Mouse (Mus musculus): Measurements from ENCODE around the gene Cdk1.

Cdk1 gene

DNA sequence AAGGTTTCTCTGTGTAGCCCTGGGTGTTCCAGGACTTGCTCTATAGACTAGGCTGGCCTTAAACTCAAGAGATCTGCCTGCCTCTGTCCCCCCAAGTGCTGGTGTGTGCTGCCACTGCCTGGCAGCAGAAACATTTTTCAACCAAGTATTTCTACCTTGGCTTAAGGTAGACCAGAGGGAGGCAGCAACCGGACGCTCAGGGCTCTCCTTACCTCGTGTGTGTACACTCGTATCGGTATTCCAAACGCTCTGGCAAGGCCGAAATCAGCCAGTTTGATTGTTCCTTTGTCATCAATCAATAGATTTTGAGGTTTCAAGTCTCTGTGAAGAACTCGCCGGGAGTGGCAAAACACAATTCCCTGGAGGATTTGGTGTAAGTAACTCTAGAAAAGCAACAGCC lies 10.4 kb downstream of the Cdk1 start:
- DNase-seq (ENCODE audit: low spot score in 2 of 2) = no peak

DNA sequence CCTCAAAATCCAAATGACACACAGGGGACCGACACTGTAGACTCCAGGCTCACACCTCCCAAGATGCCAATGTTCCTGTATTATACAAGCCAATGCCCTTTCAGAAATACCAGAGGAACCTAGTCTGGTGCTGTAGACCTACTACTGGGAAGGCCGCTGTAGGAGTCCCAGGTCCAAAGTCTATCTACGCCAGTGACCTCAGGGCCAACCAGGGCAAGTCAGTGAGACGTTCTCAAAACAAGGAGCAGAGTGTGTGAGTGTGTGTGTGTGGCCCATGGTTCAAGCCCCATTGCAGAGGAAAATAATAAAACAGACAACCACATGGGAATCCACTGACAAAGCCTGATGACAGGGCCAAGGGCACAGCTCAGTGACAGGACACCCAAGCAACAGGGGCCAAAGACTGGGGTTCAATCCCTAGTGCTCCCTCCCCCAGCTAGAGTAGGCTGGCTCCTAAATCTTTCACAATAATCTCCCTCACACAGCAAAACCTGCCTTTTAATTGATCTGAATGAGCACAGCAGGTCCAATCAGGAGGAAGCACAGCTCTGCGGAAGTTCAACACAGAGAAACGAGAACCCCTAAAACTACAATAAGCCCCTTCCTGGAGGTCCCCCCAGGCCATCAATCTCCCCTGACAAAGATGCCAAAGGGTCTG lies 11.0 kb downstream of the Cdk1 start:
- DNase-seq (ENCODE audit: low spot score in 2 of 2) = no peak

DNA sequence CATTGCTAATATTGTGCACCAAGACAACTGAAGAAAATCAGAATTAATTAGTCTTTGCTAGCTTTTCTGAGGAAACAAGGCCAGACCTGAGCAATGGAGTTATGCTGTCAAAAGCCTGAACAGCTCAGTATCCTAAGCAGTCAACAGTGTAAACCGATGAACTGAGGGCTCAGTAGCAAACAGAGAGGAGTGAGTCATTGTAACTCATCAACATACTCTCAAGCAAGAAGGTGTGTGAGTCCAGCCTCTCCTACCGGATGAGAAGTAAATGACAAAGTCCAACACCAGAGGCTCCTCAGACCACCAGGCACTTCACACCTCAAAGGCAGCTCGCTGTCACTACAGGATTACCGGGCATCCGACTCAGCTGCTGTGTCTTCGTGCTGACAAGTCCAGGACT lies 12.7 kb downstream of the Cdk1 start:
- DNase-seq (ENCODE audit: low spot score in 2 of 2) = no peak

DNA sequence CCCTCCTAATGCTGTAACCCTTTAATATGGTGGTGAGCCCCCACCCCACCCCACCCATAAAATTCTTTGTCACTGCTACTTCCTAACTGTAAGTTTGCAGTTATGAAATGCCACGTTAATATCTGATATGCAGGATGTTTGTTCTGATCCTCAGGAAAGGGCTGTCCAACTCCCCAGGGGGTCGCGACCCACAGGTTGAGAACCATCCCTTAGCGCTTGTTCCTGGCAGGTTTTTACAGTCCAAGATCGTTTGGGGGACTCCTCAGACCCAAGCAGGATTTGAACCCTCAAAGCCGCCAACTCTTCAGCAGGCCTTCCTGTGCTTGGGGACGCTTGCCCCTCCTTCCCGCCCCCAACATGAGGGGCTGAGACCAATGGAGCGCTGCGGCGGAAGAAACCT lies 16.5 kb downstream of the Cdk1 start:
- no peak for DNase-seq (ENCODE audit: low spot score in 2 of 2)

DNA sequence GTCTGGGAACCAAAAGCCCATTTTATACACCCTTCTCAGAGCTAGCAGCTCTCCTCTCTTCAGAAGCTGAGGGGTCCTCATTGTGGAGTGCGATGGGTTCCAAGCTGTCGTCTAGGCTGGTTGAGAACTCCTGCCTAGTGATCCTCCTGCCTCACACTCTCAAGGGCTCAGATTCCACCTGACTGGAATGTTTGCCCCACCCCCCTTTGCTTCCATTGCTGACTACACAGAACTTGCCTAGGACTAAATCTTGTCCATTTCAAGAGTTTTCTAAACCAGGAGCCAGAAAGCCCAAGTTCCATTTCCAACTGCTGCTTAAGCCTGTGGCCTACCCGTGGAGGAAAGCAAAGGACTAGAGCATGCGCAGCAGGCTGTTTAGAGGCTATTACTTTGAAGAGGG lies 17.1 kb downstream of the Cdk1 start:
- DNase-seq (ENCODE audit: low spot score in 2 of 2) = no peak

DNA sequence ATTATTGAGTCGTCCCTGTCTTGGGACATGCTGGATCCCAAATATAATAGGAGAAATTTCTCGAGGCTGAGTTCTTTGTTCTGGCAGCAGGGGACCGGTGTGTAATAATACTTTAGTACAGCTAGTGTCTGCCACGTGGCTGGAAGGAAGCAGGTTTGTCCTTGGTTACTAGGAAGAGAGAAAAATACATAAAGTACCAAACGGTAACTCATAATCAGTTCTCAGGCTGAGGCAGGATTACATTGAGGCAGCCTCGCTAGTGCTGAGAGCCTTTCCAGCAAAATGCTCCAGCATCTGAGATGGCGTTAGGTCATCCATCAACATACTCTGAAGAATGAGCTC lies 17.6 kb downstream of the Cdk1 start:
- no peak for DNase-seq (ENCODE audit: low spot score in 2 of 2)

DNA sequence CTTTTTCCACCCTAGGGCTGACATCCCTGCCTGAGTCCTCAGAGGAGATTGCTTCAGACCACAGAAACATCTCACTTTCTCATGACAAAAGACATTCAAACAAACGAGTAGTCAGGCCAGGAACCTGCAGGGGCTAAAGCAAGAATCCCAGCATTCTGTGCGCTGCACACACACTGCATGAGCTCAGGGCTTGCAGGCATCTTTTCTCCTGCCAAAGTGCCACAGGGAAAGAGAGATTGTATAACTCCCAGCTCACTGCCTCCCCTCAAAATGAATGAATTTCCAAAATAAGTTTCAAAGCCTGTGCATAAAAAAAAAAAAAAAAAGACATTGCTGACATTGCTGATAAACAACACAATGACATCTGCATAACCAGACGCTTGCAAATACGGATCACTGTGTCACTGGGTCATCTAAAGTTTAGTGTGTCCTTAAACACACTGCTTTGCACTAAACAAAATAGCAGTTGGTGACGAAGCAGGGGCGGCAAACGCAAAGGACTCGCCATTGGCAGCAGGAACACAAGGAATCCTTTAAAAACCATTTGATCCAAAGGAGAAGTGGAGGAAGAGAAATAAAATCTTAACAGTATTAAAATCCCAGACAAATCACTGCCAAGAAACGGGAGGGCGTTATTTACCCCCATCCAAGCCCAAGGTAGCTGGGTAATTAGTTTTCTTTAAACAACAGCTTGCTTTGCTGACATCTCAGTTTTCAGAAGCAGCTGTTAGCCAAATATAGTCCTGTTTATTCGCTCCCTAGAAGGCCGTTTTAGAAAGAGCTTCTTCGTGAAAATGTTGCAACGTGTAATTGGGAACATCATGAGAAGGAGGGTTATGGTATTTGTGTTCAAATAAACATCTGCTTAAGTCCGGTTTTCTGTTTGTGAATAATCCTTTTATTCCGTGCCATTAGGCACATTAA lies 18.2 kb downstream of the Cdk1 start:
- DNase-seq (ENCODE audit: low spot score in 2 of 2) = no peak

DNA sequence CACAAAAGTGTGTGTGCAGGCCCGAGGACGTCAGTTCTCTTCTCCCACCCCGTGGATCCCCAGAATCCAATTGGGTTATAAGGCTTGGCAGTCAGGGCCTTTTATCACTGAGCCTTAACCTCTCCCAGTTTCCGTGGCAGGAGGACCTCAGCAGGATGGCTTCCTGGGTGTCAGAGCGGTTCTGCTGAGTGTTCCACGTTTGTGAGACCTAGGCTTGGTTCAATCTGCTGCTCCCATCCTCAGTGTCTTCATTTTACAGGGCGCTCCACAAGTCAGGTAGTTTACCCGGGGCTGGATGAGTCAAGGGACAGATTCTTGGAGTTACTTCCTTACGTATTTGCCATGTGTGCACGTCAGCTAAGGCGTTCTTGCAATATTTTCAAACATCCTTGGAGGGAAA lies 19.5 kb downstream of the Cdk1 start:
- DNase-seq (ENCODE audit: low spot score in 2 of 2) = no peak

DNA sequence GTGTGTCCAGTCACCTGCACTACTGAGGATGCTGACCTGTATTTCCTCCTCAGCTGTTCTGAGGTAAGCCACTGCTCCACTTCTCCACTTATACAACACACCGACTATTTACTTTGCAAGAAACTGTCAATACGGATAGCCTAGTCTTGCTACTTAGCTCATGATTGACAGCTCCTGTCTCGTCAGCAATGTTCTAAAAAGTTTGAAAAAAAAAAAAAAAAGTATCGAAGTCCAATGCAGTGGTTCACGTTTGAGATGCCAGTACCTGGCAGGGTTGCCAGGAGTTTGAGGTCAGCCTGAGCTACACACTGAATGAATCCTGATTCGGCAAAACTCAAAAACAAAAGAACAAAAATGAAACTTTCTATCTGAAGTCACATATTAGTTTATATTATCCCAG lies 21.5 kb downstream of the Cdk1 start:
- DNase-seq (ENCODE audit: low spot score in 2 of 2) = no peak

DNA sequence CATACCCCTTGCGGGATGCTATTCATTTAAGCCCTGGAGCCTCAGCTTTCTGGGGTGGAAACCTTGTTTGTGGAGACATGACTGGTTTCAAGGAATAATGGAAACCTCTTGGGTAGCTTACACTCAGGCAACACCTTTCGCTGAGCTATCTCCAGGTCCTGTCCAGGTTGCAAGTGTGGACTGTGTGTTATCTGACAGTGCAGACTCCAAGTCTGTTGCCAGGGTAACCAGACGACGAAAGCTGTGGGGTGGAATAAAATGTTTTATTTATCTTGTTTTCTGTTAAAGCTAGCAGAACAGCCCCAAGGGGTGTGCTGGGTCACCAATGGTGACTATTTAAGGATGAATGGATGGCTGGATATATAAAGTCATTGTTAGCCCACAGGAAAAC lies 24.1 kb downstream of the Cdk1 start:
- DNase-seq (ENCODE audit: low spot score in 2 of 2) = no peak

DNA sequence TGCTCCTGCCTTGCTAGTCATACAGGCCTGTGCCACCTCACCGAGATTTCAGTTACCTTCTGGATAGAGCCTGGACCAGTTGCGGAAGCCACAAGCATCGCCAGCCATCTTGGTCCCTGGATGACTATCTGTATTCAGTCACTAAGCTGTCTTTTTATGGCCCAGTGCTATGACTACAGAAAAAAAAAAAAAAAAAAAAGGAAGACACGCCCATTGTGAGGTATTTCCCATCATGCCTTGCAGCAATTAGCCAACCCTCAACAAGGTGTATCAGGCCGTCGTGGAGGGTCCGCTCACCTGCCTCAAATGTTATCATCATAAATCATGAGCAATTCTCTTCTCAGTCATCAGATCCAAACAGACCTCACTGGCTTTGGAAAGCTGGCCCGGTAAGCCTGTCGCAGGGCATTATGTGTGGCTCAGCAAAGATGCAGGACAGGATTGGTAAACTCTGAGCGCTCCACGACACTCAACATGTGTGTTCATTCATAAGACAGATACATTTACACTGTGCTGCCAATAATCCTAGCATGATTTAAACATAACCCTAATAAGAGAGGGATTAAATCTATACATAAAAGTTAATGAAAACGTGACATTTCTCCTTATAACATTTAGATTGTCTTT lies 24.6 kb downstream of the Cdk1 start:
- no peak for DNase-seq (ENCODE audit: low spot score in 2 of 2)

DNA sequence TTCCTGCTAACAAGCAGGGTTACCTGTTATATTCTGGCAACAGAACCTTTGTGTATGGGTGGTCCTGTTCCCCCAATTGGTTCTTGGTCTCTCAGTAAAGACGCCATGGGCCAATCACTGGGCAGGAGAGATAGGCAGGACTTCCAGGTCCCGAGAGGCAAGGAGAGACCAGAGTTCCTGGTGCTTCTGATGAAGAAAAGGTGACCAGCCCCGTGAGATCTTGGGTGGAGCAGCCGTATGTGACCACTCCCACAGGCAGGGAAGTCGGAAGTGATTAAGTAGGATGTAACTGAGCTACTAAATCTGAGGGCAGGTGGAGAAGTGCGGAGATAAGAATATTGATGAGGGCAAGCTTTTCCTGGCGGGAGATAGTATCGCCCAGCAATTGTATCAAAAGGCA lies 25.4 kb downstream of the Cdk1 start:
- DNase-seq (ENCODE audit: low spot score in 2 of 2) = no peak

DNA sequence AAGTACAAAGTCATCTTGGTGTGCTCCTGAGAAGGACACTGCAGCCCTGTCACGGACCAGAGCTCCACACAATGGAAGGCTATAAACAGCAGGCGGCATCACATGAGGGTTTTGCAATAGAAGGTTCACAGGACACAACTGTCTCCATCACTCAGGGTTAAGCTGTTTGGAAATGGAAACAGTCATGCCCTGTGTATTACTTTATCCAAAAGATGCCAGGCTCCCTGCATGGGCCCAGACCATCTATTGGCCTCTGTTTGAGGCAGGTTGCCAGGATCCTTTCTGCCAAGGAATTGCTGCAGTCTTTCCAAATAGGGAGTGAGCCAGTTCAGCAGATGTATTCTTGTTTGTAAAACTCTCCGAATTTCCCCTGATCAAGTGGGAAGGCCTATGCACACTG lies 26.3 kb downstream of the Cdk1 start:
- DNase-seq (ENCODE audit: low spot score in 2 of 2) = no peak

DNA sequence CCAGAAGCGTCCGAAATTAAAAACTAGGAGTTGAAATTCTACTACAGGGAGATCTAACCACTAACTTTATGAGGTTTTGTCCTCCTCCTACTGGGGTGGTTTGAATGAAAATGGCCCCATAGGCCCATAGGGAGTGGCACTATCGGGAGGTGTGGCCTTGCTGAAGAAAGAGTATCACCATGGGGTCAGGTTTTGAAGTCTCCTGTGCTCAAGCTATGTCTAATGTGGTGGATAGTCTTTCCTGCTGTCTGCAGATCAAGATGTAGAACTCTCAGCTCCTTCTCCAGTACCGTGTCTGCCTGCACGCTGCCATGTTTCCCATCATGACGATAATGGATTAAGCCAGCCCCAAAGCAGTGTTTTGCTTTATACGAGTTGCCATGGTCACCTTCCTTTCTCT lies 27.9 kb downstream of the Cdk1 start:
- DNase-seq (ENCODE audit: low spot score in 2 of 2) = no peak

DNA sequence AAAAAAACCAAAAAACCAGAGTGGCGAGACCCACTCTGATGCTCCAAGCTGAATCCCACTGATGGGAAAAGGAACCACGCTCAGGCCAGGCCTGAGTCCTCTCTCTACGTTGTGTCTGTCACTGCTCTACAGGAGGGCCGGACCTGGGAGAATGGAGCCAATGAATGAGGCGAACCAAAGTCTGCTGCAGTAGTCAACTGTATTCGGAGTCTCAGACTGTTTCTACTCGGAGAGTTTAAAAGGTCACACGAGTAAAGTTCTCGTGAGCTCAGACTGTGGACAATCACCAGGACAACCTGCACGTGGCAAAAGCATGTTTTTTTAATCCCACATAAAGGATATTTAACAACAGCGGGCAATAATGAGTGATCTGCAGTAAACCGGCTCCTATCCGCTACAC lies 28.8 kb downstream of the Cdk1 start:
- no peak for DNase-seq (ENCODE audit: low spot score in 2 of 2)

DNA sequence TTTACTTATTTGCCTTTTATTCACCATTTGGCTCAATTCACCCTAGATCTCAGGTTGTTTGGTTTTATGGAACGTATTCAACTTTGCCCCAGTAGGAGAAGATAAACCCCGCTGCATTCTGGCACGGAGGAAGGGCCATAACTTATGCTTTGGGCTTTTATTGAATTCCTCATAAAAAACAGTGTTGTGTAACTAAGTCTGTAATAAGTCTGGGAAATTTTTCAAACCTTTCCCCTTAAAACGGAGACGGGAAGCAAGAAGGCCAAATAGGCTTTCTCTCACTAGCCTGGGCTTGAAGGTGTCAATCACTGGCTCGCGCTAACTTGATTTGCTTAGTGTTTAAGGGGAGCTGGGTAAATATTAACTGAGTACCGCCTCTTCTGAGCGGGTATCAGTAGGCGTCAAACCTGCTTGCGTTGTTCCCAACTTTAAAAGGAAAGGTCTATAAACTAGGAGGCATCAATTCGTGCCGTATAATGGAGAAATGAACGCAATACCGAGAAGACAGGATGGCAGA lies 31.2 kb downstream of the Cdk1 start:
- no peak for DNase-seq (ENCODE audit: low spot score in 2 of 2)

DNA sequence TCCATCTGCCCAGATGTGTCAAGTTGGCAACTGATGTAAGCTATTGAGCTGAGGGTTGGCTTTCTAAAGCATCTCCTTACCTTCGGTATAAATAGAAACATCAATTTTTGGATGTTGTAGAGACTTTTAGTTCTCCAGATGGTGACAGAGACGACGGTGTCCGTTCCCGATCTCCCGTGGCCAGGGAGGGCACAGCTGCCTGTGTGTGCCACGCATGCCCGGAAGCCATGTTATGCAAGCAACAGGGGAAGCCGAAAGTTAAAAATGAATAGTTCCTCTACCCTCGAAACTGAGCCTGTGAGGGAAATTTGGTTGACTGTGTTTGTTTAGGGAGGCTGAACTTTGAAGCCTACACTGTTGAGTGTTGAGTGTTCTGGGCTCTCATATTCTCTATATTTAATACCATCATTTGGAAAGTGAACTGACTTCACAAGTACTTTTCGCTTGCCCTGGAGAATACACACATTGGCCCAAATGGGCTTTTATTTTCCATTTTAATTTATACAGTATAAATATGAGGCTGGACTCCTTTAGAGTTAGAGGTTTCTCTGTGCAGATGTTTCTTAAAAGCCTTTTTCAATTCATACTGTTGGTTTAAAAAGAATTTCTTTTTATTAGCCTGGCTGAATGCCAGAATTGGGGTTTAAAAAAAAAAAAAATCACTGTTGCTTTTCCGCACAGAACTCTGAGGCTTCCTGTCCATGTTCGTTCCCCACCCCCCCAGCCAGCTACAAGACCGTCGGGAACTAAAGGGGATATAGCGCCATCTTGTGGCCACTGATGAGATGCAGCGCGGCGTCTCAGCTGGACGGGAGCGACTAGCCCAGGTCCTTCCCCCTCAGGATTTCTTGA lies 31.8 kb downstream of the Cdk1 start:
- peak; percentile 48 to 65 for DNase-seq (ENCODE audit: low spot score in 2 of 2)

DNA sequence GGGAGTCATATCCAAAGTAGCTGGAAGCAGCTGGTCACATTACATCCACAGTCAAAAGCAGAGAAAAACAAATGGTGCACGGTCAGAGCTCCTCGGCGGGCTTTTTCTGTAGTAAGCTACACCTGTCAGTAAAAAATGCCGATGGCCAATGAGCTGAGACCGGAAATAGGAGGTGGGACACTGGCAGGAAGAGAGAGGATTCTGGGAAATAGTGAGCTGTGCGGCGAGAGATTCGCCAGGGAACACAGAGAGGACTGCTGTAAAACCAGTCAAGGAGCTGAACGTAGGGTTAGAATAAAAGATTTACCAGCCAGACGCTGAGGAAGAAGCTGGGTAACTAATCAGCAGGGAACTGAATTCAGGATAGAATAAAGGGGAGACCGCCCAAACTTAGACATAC lies 34.2 kb downstream of the Cdk1 start:
- DNase-seq (ENCODE audit: low spot score in 2 of 2) = no peak

DNA sequence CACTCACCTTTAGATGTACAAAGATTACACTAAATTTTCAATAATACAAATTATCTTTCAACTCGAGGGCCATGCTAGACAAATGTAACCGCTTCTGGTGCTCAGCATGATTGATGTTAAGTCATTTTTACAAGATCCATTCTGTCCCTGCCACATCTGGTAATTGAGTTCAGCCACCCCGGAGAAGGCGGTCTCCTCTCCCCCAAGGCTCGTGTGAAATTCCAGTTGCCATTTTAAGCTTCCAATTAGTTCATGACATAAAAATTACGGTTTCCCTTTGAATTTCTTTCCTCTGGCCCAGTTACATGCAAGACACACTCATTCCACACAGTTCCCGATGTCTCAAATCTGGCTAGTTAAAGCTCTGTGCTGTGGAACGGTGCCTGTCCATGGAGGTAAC lies 38.8 kb downstream of the Cdk1 start:
- DNase-seq (ENCODE audit: low spot score in 2 of 2) = no peak

DNA sequence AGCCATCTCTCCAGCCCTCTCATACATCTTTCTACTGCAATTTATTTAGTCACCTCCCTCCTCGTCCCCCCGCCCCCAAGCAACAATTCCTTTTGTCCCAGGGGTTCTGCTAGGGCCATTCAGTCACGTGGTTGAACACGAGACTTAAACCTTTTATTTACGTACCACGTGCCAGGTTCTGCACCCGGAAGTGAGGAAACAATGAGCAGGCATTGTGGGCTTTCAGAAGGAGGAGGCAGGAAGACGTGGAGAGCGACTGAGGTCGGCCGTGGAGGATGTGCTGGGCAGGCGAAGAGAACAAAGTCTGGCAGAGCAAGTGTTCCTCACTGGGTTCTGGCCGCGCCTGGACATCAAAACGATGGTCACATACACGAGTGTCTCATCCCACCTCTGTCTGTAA lies 40.9 kb downstream of the Cdk1 start:
- no peak for DNase-seq (ENCODE audit: low spot score in 2 of 2)

DNA sequence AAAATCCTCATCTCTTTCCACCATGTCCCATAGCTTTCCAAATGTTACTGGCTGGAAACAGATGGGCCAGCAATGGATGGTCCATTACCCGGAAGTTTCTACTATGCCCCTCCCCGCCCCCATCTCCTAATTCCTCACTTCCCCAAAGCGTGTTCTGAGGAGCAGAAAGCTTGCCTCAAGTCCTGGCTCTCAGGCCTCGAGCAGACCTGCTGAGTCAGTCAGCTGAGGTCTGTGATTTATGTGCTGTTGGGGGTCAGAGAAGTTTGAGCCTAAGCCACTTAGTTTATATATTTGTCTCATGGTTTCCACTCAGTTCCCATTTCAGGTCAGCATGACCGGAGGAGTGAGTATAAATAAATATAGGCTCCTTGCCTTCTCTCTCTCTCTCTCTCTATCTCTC lies 43.6 kb downstream of the Cdk1 start:
- no peak for DNase-seq (ENCODE audit: low spot score in 2 of 2)

DNA sequence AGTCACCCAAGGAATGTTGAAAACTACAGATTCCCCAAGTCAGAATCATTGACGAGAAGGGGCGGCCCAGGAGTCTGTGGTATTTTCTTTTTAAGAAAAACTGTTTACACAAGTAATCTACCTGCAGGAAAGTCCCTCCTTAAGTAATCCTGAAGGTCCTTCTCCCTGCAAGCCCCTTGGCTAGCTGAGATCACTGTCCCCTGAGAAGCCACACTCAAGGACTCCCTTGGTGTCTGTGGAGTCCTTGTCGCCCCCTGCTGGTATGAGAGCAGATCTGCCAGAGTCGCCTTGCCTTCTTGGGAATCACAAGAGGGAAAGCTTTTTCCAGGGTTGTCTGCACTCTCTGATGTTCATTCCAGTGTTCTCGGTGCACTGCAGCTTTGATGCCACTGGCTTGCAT lies 45.7 kb downstream of the Cdk1 start:
- DNase-seq (ENCODE audit: low spot score in 2 of 2) = peak; percentile 37 to 54

Data from spleen, postnatal 36 days (tissue).